8 mouse cellular contexts compared by ENCODE assay signal in the genomic region with DNA sequence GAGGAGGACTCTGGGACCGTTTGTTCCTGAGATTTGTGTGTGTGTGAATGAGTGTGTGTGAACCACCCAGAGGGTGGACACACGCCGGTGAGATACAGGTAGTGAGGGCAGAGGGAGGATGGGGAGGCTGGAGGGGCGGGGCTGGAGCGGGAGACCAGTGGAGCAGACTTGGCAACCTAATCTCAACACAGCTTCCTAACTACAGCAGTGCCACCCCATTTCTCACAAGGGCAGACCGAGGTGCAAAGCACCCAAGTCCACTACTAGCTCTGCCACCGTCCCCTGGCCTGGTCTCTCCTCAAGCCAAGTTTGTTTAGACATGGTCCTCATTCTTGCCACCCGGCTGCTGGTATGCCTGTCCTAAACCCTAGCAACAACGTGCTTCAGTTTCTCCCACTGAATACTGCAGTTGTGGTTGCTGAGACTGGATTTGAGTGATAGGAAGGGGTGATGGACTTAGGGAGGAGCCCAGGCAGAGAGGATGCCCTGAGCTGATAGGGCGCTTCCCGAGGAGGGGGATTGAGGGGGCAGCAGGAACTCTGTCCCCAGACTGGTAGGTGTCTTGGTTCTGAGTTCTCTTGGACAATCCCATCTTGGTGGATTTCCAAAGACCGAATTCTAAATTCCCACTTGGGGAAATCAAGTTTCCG. TPM values are rescaled to one million over a fixed set of nuclear protein-coding genes. Genes with fewer than 3 reads are reported as not detected.
DNase-seq lines count a peak whose midpoint lies in the region; ATAC-seq and TF ChIP-seq lines count a peak whose summit lies in the region.

No protein-coding gene starts in this region.

- peak overlapping the region; percentile 51 for H3K9ac ChIP-seq in forebrain, embryonic 11.5 days (ENCODE audit: low read length)
- no peak overlapping the region for H3K9ac ChIP-seq in intestine, postnatal 0 days (ENCODE audit: low read depth, low read length)
- peak overlapping the region; percentile 98 for H3K9ac ChIP-seq in neural tube, embryonic 13.5 days

- peak overlapping the region; percentile 92 for H3K4me3 ChIP-seq in left cerebral cortex, adult 2 months
- peak overlapping the region; percentile 93 for H3K4me3 ChIP-seq in forebrain, embryonic 11.5 days (ENCODE audit: low read depth, low read length)
- H3K4me3 ChIP-seq in intestine, postnatal 0 days (ENCODE audit: low read depth, low read length) = peak overlapping the region; percentile 74
- H3K4me3 ChIP-seq in neural tube, embryonic 13.5 days = peak overlapping the region; percentile 84

- TF ChIP-seq CTCF in left cerebral cortex, adult 2 months (IDR thresholded peaks at IDR 0.05) = no peak
- TF ChIP-seq CTCF in intestine, postnatal 0 days (IDR thresholded peaks at IDR 0.05; ENCODE audit: low read depth) = no peak

- H3K4me1 ChIP-seq in forebrain, embryonic 11.5 days (replicated peaks; ENCODE audit: control insufficient read depth, insufficient read depth, low read length) = peaks cover 13% of the 10 kb centered on the region
- no peaks in the 10 kb centered on the region for H3K4me1 ChIP-seq in intestine, postnatal 0 days (replicated peaks; ENCODE audit: control insufficient read depth, insufficient read depth, low read length)
- peaks cover 49% of the 10 kb centered on the region for H3K4me1 ChIP-seq in neural tube, embryonic 13.5 days (replicated peaks)

- H3K9me3 ChIP-seq in forebrain, embryonic 11.5 days (ENCODE audit: control insufficient read depth, low read length) = no peaks in the 10 kb centered on the region
- H3K9me3 ChIP-seq in intestine, postnatal 0 days (ENCODE audit: control insufficient read depth) = no peaks in the 10 kb centered on the region
- H3K9me3 ChIP-seq in neural tube, embryonic 13.5 days = no peaks in the 10 kb centered on the region

- peak overlapping the region; percentile 62 for H3K4me2 ChIP-seq in forebrain, embryonic 11.5 days (ENCODE audit: low read depth, low read length, severe bottlenecking)
- peak overlapping the region; percentile 85 for H3K4me2 ChIP-seq in intestine, postnatal 0 days (replicated peaks; ENCODE audit: low read depth)
- H3K4me2 ChIP-seq in neural tube, embryonic 13.5 days = peak overlapping the region; percentile 98

- H3K27ac ChIP-seq in left cerebral cortex, adult 2 months = peak overlapping the region; percentile 70
- H3K27ac ChIP-seq in forebrain, embryonic 11.5 days (ENCODE audit: low read depth, low read length) = no peak overlapping the region
- no peak overlapping the region; the same call in 1 of the 2 replicates for H3K27ac ChIP-seq in intestine, postnatal 0 days (ENCODE audit: low read depth, low read length)
- H3K27ac ChIP-seq in neural tube, embryonic 13.5 days (replicated peaks) = peak overlapping the region; percentile 100

- DNase-seq in left cerebral cortex, adult 2 months (ENCODE audit: extremely low spot score in 1 of 2, low spot score in 2 of 2) = peak in 1 of 2 experiments; percentile 26
- no peak for DNase-seq in left cerebral cortex, postnatal 4 days
- peak; percentile 63 for DNase-seq in forebrain, embryonic 11.5 days (ENCODE audit: low spot score)
- DNase-seq in retina, postnatal 1 day = no peak
- DNase-seq in gastrocnemius, postnatal 14 days = no peak

- H3K36me3 ChIP-seq in forebrain, embryonic 11.5 days (ENCODE audit: control insufficient read depth, insufficient read depth, low read length) = no peaks in the 10 kb centered on the region; the same call in 1 of the 2 replicates
- H3K36me3 ChIP-seq in intestine, postnatal 0 days (ENCODE audit: control insufficient read depth, insufficient read depth) = no peaks in the 10 kb centered on the region
- H3K36me3 ChIP-seq in neural tube, embryonic 13.5 days = peaks cover 14% of the 10 kb centered on the region

- ATAC-seq in forebrain, embryonic 11.5 days (replicated peaks; ENCODE audit: low FRiP score) = no peak
- no peak for ATAC-seq in intestine, postnatal 0 days
- ATAC-seq in neural tube, embryonic 13.5 days (ENCODE audit: low read depth) = no peak
- ATAC-seq in CD4-positive, CD25-positive, alpha-beta regulatory T cell, adult 4 months = no peak

- no peaks in the 10 kb centered on the region for H3K27me3 ChIP-seq in forebrain, embryonic 11.5 days (ENCODE audit: control insufficient read depth, insufficient read depth, low read length)
- H3K27me3 ChIP-seq in intestine, postnatal 0 days (replicated peaks; ENCODE audit: control insufficient read depth, insufficient read depth, low read length) = no peaks in the 10 kb centered on the region
- H3K27me3 ChIP-seq in neural tube, embryonic 13.5 days = no peaks in the 10 kb centered on the region

- intact Hi-C loops in left cerebral cortex, adult 2 months (cut with DNase I) = loop anchor here (5.0 kb wide), 1 partner anchor 277 kb away; no protein-coding TSS in a partner anchor
- intact Hi-C loops in left cerebral cortex, postnatal 4 days (cut with DNase I) = no loop called here
- intact Hi-C loops in gastrocnemius, postnatal 14 days (cut with DNase I; ENCODE audit: low total_unique reads) = no loop called here

- WGBS in forebrain, embryonic 11.5 days = 33% methylated on average over 13 of the region's 13 CpGs
- WGBS in intestine, postnatal 0 days = 36% methylated on average over 13 of the region's 13 CpGs
- WGBS in neural tube, embryonic 13.5 days = 28% methylated on average over 12 of the region's 13 CpGs

RNA-seq across cellular contexts. Expression of a gene that starts 2.5 kb away (rescaled TPM):
- total RNA-seq in left cerebral cortex, adult 2 months (2021) = 10 to 100 TPM; 12.8 to 15.7 TPM
- total RNA-seq in left cerebral cortex, postnatal 4 days (2021) = 100 to 1,000 TPM; 102 to 105 TPM
- polyA plus RNA-seq in forebrain, embryonic 11.5 days (2014; fragmentation: Nextera tagmentation; extraction: Ambion mirVana) = 20.4 and 22.9 TPM in 2 replicates
- 2.8 and 3.1 TPM in 2 replicates for polyA plus RNA-seq in intestine, postnatal 0 days (2015; fragmentation: Nextera tagmentation; extraction: Ambion mirVana)
- polyA plus RNA-seq in neural tube, embryonic 13.5 days (2015; fragmentation: Nextera tagmentation; extraction: Ambion mirVana) = 14.9 and 15.3 TPM in 2 replicates
- polyA plus RNA-seq in CD4-positive, CD25-positive, alpha-beta regulatory T cell, adult 4 months (2017; shearing (Covaris generic)) = under 1 TPM; 0.32 to 0.73 TPM
- total RNA-seq in gastrocnemius, postnatal 14 days (2021) = 1 to 10 TPM; 2.9 to 4.3 TPM

RNA-seq across cellular contexts. Expression of a gene that starts 19.0 kb away (rescaled TPM):
- 10 to 100 TPM; 74.6 to 90.8 TPM for total RNA-seq in left cerebral cortex, adult 2 months (2021)
- total RNA-seq in left cerebral cortex, postnatal 4 days (2021) = 10 to 100 TPM; 18.7 to 27.1 TPM
- 6.3 and 7.6 TPM in 2 replicates for polyA plus RNA-seq in forebrain, embryonic 11.5 days (2014; fragmentation: Nextera tagmentation; extraction: Ambion mirVana)
- polyA plus RNA-seq in intestine, postnatal 0 days (2015; fragmentation: Nextera tagmentation; extraction: Ambion mirVana) = 4.1 and 4.7 TPM in 2 replicates
- 30.7 and 32.0 TPM in 2 replicates for polyA plus RNA-seq in neural tube, embryonic 13.5 days (2015; fragmentation: Nextera tagmentation; extraction: Ambion mirVana)
- polyA plus RNA-seq in CD4-positive, CD25-positive, alpha-beta regulatory T cell, adult 4 months (2017; shearing (Covaris generic)) = not detected
- not detected for total RNA-seq in gastrocnemius, postnatal 14 days (2021)

RNA-seq across cellular contexts. Expression of a gene that starts 19.4 kb away (rescaled TPM):
- total RNA-seq in left cerebral cortex, adult 2 months (2021) = 1 to 10 TPM; 8.5 to 9.9 TPM
- total RNA-seq in left cerebral cortex, postnatal 4 days (2021) = 10 to 100 TPM; 12.5 to 13.8 TPM
- polyA plus RNA-seq in forebrain, embryonic 11.5 days (2014; fragmentation: Nextera tagmentation; extraction: Ambion mirVana) = 59.4 and 63.9 TPM in 2 replicates
- polyA plus RNA-seq in intestine, postnatal 0 days (2015; fragmentation: Nextera tagmentation; extraction: Ambion mirVana) = 15.7 and 18.1 TPM in 2 replicates
- 21.5 and 24.5 TPM in 2 replicates for polyA plus RNA-seq in neural tube, embryonic 13.5 days (2015; fragmentation: Nextera tagmentation; extraction: Ambion mirVana)
- under 1 TPM; 0.57 to 0.75 TPM for polyA plus RNA-seq in CD4-positive, CD25-positive, alpha-beta regulatory T cell, adult 4 months (2017; shearing (Covaris generic))
- 1 to 10 TPM; 2.7 to 3.2 TPM for total RNA-seq in gastrocnemius, postnatal 14 days (2021)

RNA-seq across cellular contexts. Expression of a gene that starts 20.0 kb away (rescaled TPM):
- total RNA-seq in left cerebral cortex, adult 2 months (2021) = 1 to 10 TPM; 2.4 to 3.0 TPM
- total RNA-seq in left cerebral cortex, postnatal 4 days (2021) = 1 to 10 TPM; 2.6 to 3.1 TPM
- 0.41 and 0.79 TPM in 2 replicates for polyA plus RNA-seq in forebrain, embryonic 11.5 days (2014; fragmentation: Nextera tagmentation; extraction: Ambion mirVana)
- polyA plus RNA-seq in intestine, postnatal 0 days (2015; fragmentation: Nextera tagmentation; extraction: Ambion mirVana) = 0.34 and 0.37 TPM in 2 replicates
- 0.67 and 0.83 TPM in 2 replicates for polyA plus RNA-seq in neural tube, embryonic 13.5 days (2015; fragmentation: Nextera tagmentation; extraction: Ambion mirVana)
- not detected for polyA plus RNA-seq in CD4-positive, CD25-positive, alpha-beta regulatory T cell, adult 4 months (2017; shearing (Covaris generic))
- total RNA-seq in gastrocnemius, postnatal 14 days (2021) = not detected

RNA-seq across cellular contexts. Expression of a gene that starts 51.6 kb away (rescaled TPM):
- total RNA-seq in left cerebral cortex, adult 2 months (2021) = 1 to 10 TPM in 1 of 2 experiments, under 1 TPM in 1; 0.84 to 1.1 TPM
- 1 to 10 TPM in 1 of 2 experiments, under 1 TPM in 1; 0.92 to 1.4 TPM for total RNA-seq in left cerebral cortex, postnatal 4 days (2021)
- 1.3 and 2.1 TPM in 2 replicates for polyA plus RNA-seq in forebrain, embryonic 11.5 days (2014; fragmentation: Nextera tagmentation; extraction: Ambion mirVana)
- polyA plus RNA-seq in intestine, postnatal 0 days (2015; fragmentation: Nextera tagmentation; extraction: Ambion mirVana) = 2.5 and 2.9 TPM in 2 replicates
- 1.1 and 2.1 TPM in 2 replicates for polyA plus RNA-seq in neural tube, embryonic 13.5 days (2015; fragmentation: Nextera tagmentation; extraction: Ambion mirVana)
- polyA plus RNA-seq in CD4-positive, CD25-positive, alpha-beta regulatory T cell, adult 4 months (2017; shearing (Covaris generic)) = 1 to 10 TPM; 2.4 to 5.1 TPM
- total RNA-seq in gastrocnemius, postnatal 14 days (2021) = 1 to 10 TPM; 1.0 to 1.6 TPM

Comparison
In these comparisons a context has a peak if more than half of its experiments do, and no peak if none do; other contexts are left out.
1. H3K27ac ChIP-seq: peak in left cerebral cortex, adult 2 months (single experiment) and neural tube, embryonic 13.5 days (single experiment); none in forebrain, embryonic 11.5 days (single experiment) and intestine, postnatal 0 days (single experiment).
2. Peak in every context shown above with its lines, with median percentiles within 50 percentile points of each other: H3K4me3 ChIP-seq and H3K4me2 ChIP-seq.